Mouse (Mus musculus): Measurements from ENCODE around the gene Tmprss6.

The Tmprss6 gene

GRCm38 (mm10) chr15:78443857-78444256, 24.6 kb downstream of the Tmprss6 start:
- DNase-seq = no peak

GRCm38 (mm10) chr15:78442231-78442630, 26.2 kb downstream of the Tmprss6 start:
- DNase-seq = no peak

GRCm38 (mm10) chr15:78438973-78439372, 29.5 kb downstream of the Tmprss6 start:
- no peak for DNase-seq

- no peak for DNase-seq
These were observed 29.9 kb downstream of the Tmprss6 start for GRCm38 (mm10) chr15:78438505-78438904.

- no peak for DNase-seq
These were observed 30.4 kb downstream of the Tmprss6 start for GRCm38 (mm10) chr15:78438018-78438394.

- DNase-seq = peak; percentile 56
These were observed 31.0 kb downstream of the Tmprss6 start for GRCm38 (mm10) chr15:78437237-78438017.

GRCm38 (mm10) chr15:78436380-78437192, 31.8 kb downstream of the Tmprss6 start:
- DNase-seq = peak; percentile 79

GRCm38 (mm10) chr15:78435681-78436080, 32.8 kb downstream of the Tmprss6 start:
- no peak for DNase-seq

- peak; percentile 77 for DNase-seq
These were observed 33.4 kb downstream of the Tmprss6 start for GRCm38 (mm10) chr15:78434896-78435520.

GRCm38 (mm10) chr15:78431541-78432121, 36.8 kb downstream of the Tmprss6 start:
- no peak for DNase-seq

GRCm38 (mm10) chr15:78430874-78431273, 37.6 kb downstream of the Tmprss6 start:
- no peak for DNase-seq

- no peak for DNase-seq
These were observed 38.4 kb downstream of the Tmprss6 start for GRCm38 (mm10) chr15:78429871-78430622.

- no peak for DNase-seq
These were observed 39.3 kb downstream of the Tmprss6 start for GRCm38 (mm10) chr15:78429139-78429459.

GRCm38 (mm10) chr15:78428391-78429138, 39.9 kb downstream of the Tmprss6 start, which contains the start of gene Kctd17:
Gene Kctd17, plus strand, starts transcription at chr15:78428564.
- DNase-seq = peak; percentile 92

- no peak for DNase-seq
These were observed 43.2 kb downstream of the Tmprss6 start for GRCm38 (mm10) chr15:78425230-78425629.

GRCm38 (mm10) chr15:78424507-78424906, 43.9 kb downstream of the Tmprss6 start:
- DNase-seq = no peak

GRCm38 (mm10) chr15:78422046-78422956, 46.1 kb downstream of the Tmprss6 start:
- DNase-seq = peak; percentile 89

- no peak for DNase-seq
These were observed 48.0 kb downstream of the Tmprss6 start for GRCm38 (mm10) chr15:78420395-78420794.

GRCm38 (mm10) chr15:78416937-78417336, 51.5 kb downstream of the Tmprss6 start:
- no peak for DNase-seq

GRCm38 (mm10) chr15:78414157-78414556, 54.3 kb downstream of the Tmprss6 start:
- DNase-seq = no peak

GRCm38 (mm10) chr15:78413719-78414117, 54.7 kb downstream of the Tmprss6 start:
- no peak for DNase-seq
